Mouse (Mus musculus) MN1 (cell line): ENCODE measurements around the gene Skida1.
A peak's percentile ranks its signal among the peaks of the same experiment; 100 is the strongest.
"Not testable (repeated sequence)": the region's sequence is repeated elsewhere in the genome, so short reads cannot be mapped to it uniquely, and the experiment has no call there.

Experiments
- DNase-seq: peaks from one replicate; pipeline ENCODE4 v3.0.0-alpha.2; 2016; ENCODE audit warnings: low spot score

Skida1 gene

DNA sequence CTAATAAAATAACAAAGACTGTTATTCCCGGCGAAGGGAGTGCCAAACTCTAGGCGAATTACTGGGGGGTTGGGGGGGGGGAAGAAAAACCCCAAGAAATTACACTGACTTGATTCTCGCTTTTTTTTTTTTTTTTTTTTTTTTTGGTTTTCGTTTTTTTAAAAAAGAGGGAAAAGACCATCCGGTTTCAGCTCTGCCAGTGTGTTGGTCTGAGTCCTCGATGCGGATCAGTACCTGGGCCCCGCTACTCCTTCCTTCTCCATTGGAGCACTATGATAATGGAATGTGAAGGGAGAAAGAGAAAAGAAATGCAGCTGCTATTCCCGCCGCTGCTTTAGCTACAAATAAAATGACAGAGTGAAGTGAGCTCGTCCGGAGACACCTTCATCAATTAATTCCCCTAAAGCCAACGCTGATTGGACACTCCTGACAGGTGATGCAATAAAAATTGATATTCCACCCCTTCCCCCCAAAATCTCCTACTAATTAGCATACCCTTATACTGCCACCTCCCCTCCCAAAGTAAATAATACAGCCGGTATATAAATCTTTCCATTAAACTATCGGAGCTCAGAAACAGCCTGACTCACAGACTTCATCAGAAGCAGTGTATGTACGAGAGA lies at the start of gene Skida1:
Gene Skida1 (minus strand): TSS at position 599 of the 623 bp plus-strand sequence.
- DNase-seq = peak; percentile 59

DNA sequence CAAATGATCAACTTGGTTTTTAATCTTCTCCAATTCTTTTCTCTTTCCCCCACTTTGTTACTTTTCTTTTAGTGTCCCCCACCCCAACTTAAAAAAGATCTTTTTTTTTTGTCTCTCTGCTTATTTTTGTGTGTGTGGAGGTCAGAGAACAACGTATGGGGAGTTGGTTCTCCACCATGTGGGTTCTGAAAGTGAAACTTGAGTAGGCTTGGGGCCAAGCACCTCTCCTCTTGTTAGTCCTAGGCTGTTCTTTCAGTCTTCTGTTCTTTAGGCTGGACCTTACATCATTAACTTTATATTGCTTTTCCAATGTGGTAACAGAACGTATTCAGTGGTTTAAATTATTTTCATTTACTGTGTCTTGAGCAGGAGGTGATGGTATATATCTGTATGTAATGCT lies 47.0 kb upstream of the Skida1 start:
- no peak for DNase-seq

DNA sequence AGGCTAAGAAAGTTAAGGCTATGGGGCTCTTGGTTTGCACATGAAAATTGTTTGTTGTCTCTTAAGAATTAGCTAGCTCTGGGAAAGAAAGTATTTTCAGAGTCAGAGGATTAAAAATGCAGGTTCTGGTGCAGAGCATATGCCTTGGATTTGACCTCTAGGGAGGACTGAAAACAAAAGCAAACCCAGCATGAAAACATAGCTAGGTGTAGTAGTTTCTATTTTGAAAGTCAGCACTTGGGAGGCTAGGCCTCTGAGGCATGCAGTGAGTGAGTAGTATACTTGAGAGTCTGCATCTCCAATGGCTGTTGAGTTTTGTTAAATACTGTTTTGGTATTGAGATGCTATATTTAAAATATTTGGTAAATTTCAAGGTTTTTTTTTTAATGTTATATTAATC lies 45.5 kb upstream of the Skida1 start:
- no peak for DNase-seq

DNA sequence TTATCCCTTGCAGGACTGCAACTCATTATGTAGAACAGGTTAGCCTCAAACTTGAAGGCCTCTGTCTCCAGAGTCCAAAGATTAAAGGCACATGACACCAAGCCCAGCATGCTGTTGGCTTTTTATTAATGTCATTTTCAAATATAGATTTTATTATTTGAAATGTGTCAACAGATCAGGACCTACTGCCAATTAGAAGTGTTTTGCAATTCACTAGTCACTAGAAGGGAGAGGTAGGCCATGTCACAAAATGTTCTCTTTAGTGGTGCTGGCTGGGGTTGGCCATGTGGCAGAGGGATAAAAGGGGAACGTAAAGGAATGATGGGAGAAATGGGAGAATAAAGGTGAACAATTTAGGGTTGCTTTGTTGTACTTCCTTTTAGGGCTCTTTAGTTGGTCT lies 45.0 kb upstream of the Skida1 start:
- DNase-seq = no peak

DNA sequence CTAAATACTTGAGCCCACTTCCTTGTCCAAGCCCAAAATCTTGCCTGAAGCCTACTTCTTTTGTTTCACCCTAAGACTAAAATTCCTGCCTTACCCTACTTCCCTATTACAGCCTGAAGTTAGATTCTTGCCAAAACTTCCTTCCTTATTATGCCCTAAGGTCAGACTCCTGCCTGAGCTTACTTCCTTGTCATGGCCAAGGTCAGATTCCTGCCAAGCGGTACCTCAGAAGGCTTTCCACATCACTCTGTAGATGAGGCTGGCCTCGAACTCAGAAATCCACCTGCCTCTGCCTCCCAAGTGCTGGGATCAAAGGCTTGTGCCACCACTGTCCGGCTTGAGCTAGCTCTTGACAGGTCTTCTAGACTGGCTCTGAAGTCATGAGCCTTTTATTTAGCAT lies 38.8 kb upstream of the Skida1 start:
- not testable (repeated sequence) for DNase-seq

DNA sequence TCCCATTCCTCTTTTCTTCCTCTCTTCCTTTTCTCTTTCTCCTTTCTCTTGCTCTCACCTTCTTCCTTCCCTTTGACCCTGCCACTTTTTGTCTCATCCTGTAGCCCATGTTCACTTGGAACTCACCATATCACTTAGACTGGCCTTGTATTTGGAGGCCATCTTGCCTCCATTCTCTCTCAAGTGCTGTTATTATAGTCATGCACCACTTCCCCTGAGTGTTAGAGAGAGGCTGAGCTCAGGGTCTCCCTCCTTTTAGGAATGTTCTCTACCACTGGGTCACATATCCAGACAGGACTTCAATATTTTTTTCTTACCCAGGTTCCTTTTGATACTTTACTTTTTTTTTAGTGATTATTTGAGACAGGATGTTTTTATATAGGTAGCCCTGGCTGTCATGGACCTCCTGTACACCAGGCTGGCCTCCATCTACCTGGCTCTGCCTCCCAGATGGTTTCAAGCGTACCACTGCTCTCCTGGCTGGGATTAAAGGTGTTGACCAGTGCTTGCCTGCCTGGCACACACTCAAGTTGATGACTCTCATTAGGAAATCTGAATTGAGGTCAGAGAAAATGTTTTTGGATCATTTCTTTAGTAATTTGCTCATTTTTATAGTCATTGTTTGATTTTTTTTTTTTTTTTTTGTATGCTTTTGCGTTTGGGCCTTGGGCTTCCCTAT lies 31.5 kb upstream of the Skida1 start:
- DNase-seq = no peak

DNA sequence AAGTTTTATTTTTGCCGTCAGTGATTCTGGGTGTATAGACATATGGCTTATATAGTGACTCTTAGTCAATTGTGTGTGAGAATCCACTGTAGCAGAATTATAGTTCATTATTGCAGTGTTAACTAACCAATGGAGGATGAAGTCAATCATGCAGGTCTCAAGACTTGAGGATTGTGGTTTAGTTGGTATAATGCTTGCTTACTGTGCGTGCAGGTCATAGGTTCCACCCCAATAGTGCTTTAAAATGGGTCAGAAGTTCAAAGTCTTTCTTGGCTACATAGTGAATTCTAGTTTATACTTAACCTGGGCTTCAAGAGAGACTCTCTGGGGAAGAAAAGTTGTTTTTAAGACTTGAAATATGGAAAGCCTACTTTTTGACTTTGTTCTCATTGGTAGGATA lies 23.1 kb upstream of the Skida1 start:
- no peak for DNase-seq

DNA sequence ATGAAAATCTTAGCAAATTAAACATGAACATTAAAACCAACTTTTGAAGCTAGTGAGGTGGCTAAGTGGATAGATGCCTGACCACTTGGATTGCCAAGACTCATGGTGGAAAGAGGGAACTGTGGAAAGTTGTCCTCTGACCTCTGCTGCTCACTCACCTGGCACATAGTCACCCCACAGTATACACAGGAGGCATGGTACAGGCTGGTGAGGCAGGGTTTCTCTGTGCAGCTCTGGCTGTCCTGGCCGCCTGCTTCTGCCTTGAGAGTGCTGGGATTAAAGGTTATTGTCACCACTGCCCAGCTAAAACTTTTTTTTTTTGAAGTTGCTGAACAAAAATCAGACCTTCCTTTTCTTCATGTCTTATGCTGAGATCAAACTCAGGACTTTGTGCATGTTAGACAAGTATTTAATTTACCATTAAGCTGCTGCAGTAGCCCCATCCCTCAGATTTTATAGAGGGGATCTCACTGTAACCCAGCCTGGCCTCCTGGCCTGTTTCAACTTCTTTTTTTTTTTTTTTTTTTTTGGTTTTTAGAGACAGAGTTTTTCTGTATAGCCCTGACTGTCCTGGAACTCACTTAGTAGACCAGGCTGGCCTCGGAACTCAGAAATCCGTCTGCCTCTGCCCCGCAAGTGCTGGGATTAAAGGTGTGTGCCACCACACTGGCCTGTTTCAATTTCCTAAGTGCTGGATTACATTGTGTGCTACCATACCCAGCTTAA lies 19.4 kb upstream of the Skida1 start:
- DNase-seq = no peak

DNA sequence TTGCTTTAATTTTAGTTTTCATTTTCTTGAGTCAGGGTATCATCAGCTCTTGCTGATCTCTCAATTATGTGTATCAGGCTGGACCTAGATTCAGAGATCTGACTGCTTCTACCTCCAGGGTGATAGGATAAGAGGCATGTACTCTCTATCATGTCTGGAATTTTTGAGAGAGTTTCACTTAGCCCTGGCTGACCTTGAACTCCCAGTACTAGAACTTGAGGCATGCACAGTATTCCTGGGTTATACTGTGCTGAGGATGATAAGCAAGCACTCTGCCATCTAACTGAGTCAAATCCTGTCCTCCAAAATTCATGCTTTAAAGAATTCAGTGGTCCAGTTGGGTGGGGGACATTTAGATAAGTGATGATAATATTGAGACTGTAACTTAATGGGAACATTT lies 17.6 kb upstream of the Skida1 start:
- no peak for DNase-seq

DNA sequence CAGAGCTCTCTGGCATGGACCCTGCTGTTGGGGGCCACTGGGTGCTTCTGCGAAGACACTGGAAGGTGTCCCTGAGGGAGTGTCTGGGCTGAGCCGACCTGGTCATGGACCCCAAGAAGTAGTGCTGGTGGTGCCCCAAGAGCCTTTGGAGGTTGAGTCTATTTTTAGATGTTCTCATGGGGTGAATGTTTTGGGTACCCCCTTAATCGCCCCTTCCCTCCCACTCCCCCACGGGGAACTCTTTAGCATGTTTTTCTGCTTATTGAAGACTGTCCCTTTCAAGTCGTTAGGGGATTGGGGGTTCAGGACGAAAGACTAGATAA lies 16.8 kb upstream of the Skida1 start:
- no peak for DNase-seq

DNA sequence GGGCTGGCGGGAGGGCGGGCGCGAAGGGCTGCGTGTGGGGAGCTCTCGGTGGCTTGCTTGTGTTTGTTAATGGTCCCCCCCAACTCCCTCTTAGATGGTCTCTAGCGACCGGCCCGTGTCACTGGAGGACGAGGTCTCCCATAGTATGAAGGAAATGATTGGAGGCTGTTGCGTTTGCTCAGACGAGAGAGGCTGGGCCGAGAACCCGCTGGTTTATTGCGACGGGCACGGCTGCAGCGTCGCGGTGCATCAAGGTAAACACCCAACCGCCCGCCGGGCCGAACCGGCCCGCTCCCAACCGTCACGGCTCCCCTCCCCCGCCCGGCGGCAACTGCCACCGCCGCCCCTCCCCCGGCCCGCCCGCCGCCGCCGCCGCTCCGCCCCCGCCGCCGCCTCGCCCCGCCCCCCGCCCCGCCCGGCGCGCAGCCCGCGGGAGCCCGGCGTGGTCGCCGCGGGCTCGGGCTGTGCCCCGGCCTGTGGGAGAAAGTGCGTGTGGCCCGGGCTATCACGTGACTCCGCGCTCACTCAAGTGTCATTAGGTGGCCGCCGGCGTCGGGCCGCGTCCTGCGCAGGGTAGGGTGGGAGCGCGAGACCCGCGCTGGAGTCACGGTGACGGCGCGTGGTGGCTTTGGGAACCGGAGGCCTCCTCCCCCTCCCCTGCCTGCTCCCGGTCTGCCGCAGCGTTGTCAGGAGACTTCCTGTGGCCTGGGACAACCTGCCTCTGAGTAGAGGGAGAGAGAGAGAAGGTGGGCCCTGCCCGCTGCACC lies 16.3 kb upstream of the Skida1 start:
- peak; percentile 66 for DNase-seq

DNA sequence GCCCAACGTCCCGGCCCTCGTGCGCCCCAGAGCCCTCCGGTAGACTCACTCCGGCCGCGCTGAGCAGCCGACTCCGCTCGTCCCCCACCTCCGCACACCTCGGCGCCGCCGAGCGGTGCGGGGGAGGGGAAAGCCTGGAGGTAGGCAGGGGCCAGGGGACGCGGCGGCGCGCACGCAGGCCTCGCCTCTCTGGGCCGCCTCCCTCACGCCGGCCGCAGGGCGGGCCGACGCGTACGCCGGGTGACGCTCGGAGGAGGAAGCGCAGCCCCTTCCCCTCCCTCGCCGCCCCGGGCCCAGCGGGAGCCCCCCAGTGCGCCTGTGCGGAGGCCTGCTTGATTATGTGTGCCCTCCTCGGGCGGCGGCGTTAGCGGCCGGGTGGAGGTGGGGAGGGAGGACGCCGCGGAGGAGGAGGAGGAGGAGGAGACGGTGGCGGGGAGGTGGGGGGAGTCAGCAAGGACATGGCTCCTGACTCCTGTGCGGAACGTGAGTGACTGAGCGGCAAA lies 15.6 kb upstream of the Skida1 start:
- peak; percentile 94 for DNase-seq

DNA sequence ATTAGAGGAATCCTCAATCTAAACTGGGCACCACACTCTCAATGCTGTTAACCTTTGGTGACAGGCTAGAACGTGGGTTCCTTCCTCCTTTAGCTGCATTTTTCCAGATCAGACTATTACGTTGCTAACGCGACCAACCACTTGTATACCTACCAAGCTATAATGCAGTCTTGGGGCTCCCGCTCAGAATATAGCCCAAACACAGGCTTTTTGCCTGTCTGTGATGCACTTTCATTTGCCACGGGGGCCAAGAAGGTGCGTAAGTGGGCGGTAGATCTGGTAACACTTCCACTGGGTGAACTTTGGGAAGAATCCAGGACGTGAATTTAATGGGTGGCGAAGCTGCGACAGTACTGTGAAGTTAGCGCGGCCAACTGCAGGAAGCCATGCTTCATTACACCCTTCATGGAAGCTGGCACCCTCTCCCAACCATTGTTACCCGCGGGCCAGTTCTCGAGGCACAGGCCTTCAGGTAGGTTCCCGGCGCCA lies 15.0 kb upstream of the Skida1 start:
- DNase-seq = peak; percentile 75

DNA sequence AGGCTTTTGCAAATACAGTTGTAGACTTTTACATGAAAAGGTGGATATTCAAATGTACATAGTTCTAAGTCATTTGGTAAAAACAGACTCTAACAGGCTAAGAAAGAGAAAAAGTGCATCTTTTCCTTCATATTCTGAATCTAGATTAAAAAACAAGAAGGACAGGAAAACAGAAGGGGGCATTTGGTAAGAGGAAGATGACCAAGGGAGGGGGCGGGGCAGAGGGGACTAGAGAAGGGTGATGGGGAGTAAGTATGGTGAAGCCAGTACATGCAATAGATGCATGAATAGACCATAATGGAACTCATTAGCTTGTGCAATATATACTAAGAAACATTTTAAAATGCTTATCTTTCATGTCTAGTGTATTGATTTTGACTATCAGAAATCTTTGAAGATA lies 11.5 kb upstream of the Skida1 start:
- no peak for DNase-seq

DNA sequence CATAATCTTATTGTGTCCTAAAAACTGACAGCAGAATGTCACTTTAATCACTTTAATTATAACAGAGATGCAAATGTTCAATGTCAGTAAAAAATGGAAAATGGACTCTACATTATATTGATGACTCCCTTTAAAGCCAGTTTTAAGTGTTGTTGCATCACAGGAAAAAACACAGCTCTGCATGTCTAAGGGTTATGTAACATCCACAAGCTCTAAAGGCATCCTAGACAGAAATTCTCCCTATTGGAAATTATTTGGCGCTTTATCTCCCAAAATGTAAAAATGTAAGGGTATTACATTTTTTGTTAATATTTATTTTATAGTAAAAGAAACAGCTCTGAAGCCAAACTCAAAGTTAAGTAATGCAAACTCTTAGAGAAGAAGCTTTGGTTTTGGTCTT lies 11.0 kb upstream of the Skida1 start:
- no peak for DNase-seq

DNA sequence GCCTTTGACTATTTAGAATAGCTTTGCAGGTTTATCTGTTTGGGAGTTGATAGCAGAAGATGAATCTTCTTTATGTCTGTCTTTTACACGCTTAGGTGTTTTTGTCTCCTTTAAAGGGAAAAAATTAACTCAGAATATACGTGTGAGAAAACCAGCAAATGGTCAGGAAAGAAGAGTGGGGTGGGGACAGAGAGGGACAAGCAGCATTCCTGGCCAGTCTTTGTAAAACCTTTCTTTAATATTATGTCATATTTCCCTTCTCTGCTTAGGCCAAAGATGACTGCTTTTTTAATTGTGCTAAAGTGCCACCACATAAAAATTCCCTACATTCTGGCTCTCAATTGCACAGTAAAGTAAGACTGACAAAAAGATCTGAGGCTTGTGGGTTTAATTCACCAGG lies 10.2 kb upstream of the Skida1 start:
- DNase-seq = no peak

DNA sequence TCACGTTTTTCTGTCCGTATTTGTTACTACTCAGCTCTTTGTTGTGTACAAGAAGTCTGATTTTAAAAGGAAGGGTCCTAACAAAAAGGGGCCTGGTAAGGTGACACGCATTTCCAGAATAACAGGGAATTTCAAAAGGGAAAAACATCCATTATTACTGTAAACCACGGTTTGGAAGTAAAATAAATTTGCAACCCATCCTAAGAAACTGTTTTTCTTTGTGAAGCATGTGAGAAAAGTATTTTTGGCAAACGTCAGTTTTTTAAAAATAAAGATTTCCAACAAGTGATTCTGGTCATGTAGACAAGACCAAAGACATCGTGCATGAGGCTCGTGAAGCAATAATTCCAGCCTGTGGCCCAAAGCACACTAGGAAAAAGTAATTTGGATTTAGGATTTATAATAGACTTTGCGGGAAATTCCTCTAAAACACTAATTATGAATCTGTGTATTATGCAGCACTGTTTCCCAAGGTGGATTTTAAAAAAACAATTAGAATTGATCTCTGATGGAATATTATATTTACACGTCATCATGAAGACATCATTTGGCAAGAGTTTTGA lies 9.4 kb upstream of the Skida1 start:
- DNase-seq = no peak

DNA sequence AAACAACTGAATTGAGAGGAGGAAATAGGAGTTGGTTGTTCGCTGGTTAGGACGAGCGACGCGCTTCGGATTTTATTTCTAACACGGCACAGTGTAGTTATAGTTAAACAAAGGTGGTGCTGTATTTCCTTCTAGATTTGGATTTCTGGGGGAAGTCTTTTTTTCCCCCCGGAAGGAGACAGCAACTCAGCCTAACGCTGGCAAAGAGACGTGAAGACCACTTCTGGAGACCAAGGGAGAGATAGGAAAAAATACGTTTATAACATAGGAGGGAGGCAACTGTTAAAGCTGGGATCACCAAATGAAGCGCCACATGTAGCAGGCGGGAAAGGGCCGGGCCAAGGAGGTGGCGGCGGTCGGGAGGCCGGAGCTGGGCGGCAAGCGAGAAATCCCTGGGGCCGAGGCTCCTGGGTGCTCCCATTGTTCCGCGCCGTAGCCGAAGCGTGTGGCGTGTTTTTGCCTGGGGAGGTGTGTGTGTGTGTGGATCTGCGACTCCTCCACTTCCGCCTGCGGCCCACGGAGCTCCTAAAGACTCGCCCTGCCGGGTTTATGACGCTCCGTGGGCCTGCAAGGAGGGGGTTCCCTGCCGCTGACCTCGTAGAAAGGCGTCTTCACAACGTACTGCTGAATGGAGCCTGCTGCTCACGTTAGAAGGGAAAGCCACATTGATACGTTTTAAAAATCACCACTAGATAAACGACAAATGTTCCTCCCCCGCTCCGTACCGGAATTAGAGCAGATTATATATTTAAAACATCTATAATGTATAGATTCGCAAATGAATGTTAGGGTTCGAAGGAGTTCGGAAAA lies 8.7 kb upstream of the Skida1 start:
- peak; percentile 60 for DNase-seq

DNA sequence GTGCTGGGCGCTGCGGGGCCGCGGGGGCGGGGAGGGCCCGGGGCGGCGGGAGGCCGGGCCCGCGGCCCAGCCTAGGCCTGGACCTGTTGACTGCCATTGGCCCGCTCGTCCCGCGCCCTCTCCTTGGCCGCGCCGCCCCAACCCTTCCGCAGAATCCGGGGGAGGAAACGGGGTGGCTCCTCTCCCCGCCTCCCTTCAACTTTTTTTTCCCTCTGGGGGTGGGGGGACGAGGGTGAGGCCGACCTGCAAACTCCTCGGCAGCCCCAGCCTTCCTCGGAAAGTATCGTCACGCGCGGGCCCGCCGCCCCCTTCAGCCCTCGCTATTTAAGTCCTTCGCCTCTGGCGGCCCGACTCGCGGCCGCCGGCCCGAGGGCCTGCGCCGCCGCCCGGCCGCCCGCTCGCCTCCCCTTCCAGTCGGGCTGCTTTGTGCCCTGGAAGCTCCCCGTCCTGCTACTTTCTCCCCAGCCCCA lies 8.0 kb upstream of the Skida1 start:
- peak; percentile 93 for DNase-seq

DNA sequence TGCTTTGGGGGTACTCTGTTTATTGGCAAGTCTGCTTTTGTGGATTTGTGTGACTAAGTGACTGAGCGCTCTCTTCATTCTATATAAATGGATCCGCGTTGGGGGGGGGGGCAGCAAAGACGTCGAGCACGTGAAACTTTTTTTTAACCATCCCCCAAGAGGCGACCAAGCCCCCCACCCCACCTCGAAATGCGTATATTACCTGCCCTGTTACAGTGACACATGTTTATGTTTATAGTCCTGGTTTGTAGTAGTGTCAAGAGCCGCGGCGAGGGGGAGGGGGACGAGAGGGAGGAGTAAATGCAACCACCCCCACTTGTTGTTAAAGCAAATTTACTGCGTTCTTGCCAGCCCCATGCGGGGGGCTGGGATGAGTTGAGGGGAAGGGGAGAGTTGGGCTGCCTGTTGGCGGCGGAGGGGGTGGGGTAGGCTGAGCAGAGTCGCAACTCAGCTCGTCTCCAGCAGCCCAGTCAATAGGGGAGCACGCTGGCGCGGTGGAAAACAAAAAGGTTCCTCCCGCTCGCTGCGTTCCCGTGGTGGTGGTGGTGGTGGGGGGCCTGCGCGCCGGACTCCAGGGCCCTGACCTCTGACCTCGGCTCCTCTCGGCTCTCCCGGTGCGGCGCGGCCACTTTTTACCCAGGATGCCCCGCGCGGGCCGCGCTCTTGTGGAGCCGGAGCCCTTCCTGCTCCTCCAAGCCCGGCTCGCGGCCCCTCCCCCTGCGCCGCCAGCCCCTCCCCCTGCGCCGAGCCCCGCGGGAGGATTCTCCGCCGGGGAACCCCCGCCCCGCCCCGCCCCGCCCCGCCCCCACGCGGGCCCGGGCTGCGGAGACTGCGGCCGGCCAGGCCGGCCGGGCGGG lies 7.3 kb upstream of the Skida1 start:
- peak; percentile 93 for DNase-seq
